Mouse (Mus musculus): ENCODE data around the gene Arhgef6. TPM values are rescaled to one million over a fixed set of nuclear protein-coding genes. Genes with fewer than 3 reads are reported as not detected.

Arhgef6 gene
- polyA plus RNA-seq, 1 experiment from 2014 or later: 4.4 TPM

DNA sequence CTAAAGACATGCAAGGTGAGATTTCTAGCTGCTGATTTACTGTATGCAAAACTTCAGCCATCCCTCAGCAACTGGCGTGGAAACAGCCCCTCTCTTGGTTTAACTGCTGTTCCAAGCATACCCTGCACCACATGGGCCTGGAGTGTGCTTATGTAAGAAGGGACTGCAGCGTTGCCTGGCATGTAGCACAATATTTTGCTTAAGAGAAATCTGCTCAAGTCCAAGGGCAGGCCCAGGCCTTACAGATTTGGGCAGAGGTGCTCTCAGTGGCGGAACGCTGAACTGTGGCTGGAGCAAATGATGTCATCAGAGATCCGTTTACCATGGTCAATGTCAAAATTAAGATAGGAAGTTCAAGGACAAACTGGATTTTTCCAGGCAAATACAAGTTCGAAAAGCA is 13.6 kb downstream of the Arhgef6 start:
- 69% methylated on average over 6 of the region's 6 CpGs for WGBS
- no peak overlapping the region for H3K27ac ChIP-seq (ENCODE audit: low read length)
- ATAC-seq (ENCODE audit: insufficient number of reproducible peaks, insufficient read depth, low FRiP score, low read depth): no peak
- no peak overlapping the region for H3K4me2 ChIP-seq (replicated peaks; ENCODE audit: low read depth, low read length)
- H3K36me3 ChIP-seq (ENCODE audit: control insufficient read depth, insufficient read depth, low read length): no peaks in the 10 kb centered on the region
- H3K4me3 ChIP-seq (ENCODE audit: low read depth, low read length): no peak overlapping the region
- no peaks in the 10 kb centered on the region for H3K9me3 ChIP-seq (ENCODE audit: control insufficient read depth, low read depth, low read length)
- no peaks in the 10 kb centered on the region for H3K4me1 ChIP-seq (ENCODE audit: control insufficient read depth, insufficient read depth, low read length)
- no peaks in the 10 kb centered on the region for H3K27me3 ChIP-seq (ENCODE audit: control insufficient read depth, insufficient read depth, low read length)
- no peak overlapping the region for H3K9ac ChIP-seq (replicated peaks; ENCODE audit: low read depth, low read length)

DNA sequence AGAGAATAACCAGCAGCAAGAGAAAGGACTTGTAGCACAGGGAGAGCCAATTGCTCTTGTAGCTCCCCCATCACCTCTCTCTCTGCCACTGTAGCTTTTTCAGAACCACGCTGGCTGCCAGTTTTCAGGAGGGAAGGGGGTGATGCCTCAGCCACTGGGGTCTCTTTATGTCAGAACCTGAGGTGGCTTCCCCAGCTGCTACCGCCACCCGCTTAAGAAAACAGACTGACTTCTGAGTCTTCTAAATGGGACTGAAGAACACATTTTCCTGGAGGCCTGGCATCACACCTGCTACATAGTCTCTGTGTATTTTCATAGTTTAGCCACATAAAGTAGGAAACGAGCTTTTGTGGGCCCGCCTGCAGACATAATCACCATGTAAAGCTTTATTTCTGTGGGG is 26.5 kb downstream of the Arhgef6 start:
- H3K36me3 ChIP-seq (ENCODE audit: control insufficient read depth, insufficient read depth, low read length): no peaks in the 10 kb centered on the region
- no peaks in the 10 kb centered on the region for H3K4me1 ChIP-seq (ENCODE audit: control insufficient read depth, insufficient read depth, low read length)
- H3K4me3 ChIP-seq (ENCODE audit: low read depth, low read length): no peak overlapping the region
- H3K27ac ChIP-seq (ENCODE audit: low read length): no peak overlapping the region
- 88% methylated on average over 5 of the region's 5 CpGs for WGBS
- H3K4me2 ChIP-seq (replicated peaks; ENCODE audit: low read depth, low read length): no peak overlapping the region
- ATAC-seq (ENCODE audit: insufficient number of reproducible peaks, insufficient read depth, low FRiP score, low read depth): no peak
- H3K9me3 ChIP-seq (ENCODE audit: control insufficient read depth, low read depth, low read length): no peaks in the 10 kb centered on the region
- no peaks in the 10 kb centered on the region for H3K27me3 ChIP-seq (ENCODE audit: control insufficient read depth, insufficient read depth, low read length)
- no peak overlapping the region for H3K9ac ChIP-seq (replicated peaks; ENCODE audit: low read depth, low read length)

DNA sequence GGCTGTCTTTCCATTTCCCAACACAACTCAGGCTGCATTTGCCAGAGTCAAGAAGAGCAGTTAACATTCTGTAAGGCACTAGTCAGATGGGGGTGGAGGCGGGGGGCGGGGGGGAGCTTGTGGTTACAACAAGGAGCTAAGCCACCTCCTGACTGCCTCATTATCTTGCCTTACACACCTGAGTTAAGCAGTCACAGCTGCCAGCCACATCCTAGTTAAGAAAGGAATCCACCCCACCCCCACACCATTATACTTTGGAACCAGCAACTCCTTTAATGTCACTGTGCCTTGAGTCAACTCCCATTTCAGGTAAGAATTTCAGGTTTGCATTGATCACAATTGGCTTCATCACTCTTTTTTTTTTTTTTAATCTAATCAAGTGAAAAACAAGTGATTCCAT is 28.5 kb downstream of the Arhgef6 start:
- Histone ChIP-seq H3K4me3 (ENCODE audit: low read depth, low read length) (no peak overlapping the region), H3K4me1 (ENCODE audit: control insufficient read depth, insufficient read depth, low read length) (no peaks in the 10 kb centered on the region), H3K4me2 (replicated peaks; ENCODE audit: low read depth, low read length) (no peak overlapping the region), H3K36me3 (ENCODE audit: control insufficient read depth, insufficient read depth, low read length) (no peaks in the 10 kb centered on the region), H3K9me3 (ENCODE audit: control insufficient read depth, low read depth, low read length) (no peaks in the 10 kb centered on the region), H3K9ac (replicated peaks; ENCODE audit: low read depth, low read length) (no peak overlapping the region), H3K27me3 (ENCODE audit: control insufficient read depth, insufficient read depth, low read length) (no peaks in the 10 kb centered on the region), H3K27ac (ENCODE audit: low read length) (no peak overlapping the region)
- no peak for ATAC-seq (ENCODE audit: insufficient number of reproducible peaks, insufficient read depth, low FRiP score, low read depth)
- WGBS: 73% methylated on average over 2 of the region's 2 CpGs

DNA sequence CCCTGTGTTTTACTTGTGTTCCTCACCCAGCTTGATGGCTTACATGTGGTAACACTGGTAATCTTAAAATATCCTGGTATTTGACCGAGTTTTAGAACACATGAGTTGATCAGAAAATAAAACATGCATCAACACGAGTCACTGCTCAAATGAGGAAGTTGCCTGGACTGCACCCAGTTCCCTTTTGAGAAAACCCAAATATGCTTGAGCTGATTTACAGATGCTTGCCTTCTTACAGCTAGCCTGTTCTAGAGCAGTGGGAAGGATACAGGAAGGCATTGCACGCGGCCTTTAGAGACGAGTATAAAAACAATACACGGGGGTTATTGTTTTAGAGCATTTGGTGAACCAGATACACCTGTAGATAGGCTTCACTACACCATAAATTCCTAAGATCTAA is 31.8 kb downstream of the Arhgef6 start:
- no peaks in the 10 kb centered on the region for H3K9me3 ChIP-seq (ENCODE audit: control insufficient read depth, low read depth, low read length)
- H3K27ac ChIP-seq (ENCODE audit: low read length): no peak overlapping the region
- no peaks in the 10 kb centered on the region for H3K4me1 ChIP-seq (ENCODE audit: control insufficient read depth, insufficient read depth, low read length)
- H3K4me3 ChIP-seq (ENCODE audit: low read depth, low read length): no peak overlapping the region
- 80% methylated on average over 6 of the region's 6 CpGs for WGBS
- ATAC-seq (ENCODE audit: insufficient number of reproducible peaks, insufficient read depth, low FRiP score, low read depth): no peak
- no peaks in the 10 kb centered on the region for H3K27me3 ChIP-seq (ENCODE audit: control insufficient read depth, insufficient read depth, low read length)
- no peaks in the 10 kb centered on the region for H3K36me3 ChIP-seq (ENCODE audit: control insufficient read depth, insufficient read depth, low read length)
- H3K4me2 ChIP-seq (replicated peaks; ENCODE audit: low read depth, low read length): no peak overlapping the region
- no peak overlapping the region for H3K9ac ChIP-seq (replicated peaks; ENCODE audit: low read depth, low read length)

DNA sequence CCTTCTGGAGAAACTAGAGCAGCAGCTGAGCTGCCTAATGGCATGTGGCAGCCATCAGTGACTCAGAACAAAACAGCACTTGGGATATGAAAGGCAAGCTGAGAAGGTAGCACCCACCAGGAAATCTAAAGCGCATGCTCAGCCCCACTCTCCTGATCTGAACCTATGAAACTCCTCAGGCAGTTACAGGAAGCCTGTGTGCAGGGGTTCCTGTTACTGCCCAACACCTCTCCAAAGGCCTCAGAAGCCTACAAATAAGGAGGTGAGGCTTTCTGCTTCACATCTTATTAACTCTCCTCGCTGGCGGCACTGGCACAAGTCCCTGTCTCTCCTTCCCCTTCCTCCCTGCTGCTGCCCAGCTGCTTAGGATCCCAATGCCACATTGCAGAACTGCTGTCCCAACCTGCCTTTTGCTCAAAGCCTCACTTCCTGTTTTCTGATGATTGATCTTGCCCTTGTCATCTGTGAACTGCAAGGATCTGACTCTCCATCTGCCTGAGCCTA is 33.7 kb downstream of the Arhgef6 start:
- no peak for ATAC-seq (ENCODE audit: insufficient number of reproducible peaks, insufficient read depth, low FRiP score, low read depth)
- 74% methylated on average over 3 of the region's 3 CpGs for WGBS
- H3K36me3 ChIP-seq (ENCODE audit: control insufficient read depth, insufficient read depth, low read length): no peaks in the 10 kb centered on the region

DNA sequence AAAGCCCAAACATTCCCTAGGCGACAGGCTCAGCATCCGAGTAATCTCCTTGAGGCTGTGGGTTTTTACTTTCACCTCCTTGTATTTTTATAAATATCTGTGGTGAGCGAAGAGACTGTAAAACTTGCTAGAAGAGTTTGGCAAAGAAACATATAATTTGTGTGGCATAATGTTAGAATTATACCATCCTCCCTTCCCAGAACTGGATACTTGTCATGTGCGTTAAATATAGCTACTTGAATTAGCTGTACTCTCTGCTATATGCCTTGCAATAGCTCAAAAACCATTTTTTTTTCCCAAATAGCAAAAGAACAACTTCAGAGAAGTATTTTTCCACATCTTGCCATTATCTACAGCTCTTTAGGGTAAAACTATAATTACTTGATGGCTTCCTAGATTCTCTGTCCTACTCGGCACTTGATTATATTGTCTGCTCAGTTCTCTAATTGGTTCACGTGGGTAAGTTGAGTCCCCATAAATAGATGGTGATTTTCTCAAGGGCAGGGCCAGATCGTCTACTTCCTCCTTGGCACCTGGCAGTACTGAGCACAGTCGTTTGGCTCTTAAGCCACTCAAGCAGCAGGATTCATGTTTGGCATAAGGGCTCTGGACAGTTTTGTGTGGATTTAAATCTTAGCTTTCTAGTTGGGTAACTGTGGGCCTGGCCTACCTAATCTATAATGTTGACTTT is 35.2 kb downstream of the Arhgef6 start:
- no peak for ATAC-seq (ENCODE audit: insufficient number of reproducible peaks, insufficient read depth, low FRiP score, low read depth)
- Histone ChIP-seq H3K36me3 (ENCODE audit: control insufficient read depth, insufficient read depth, low read length) (no peaks in the 10 kb centered on the region), H3K27ac (ENCODE audit: low read length) (no peak overlapping the region), H3K4me3 (ENCODE audit: low read depth, low read length) (no peak overlapping the region), H3K9ac (replicated peaks; ENCODE audit: low read depth, low read length) (no peak overlapping the region), H3K9me3 (ENCODE audit: control insufficient read depth, low read depth, low read length) (no peaks in the 10 kb centered on the region), H3K4me1 (ENCODE audit: control insufficient read depth, insufficient read depth, low read length) (no peaks in the 10 kb centered on the region), H3K4me2 (replicated peaks; ENCODE audit: low read depth, low read length) (no peak overlapping the region), H3K27me3 (ENCODE audit: control insufficient read depth, insufficient read depth, low read length) (no peaks in the 10 kb centered on the region)
- 72% methylated on average over 8 of the region's 8 CpGs for WGBS

More for the DNA sequence above, 33.7 kb downstream of the Arhgef6 start:
- Histone ChIP-seq H3K27me3 (ENCODE audit: control insufficient read depth, insufficient read depth, low read length) (no peaks in the 10 kb centered on the region), H3K9ac (replicated peaks; ENCODE audit: low read depth, low read length) (no peak overlapping the region), H3K27ac (ENCODE audit: low read length) (no peak overlapping the region), H3K4me2 (replicated peaks; ENCODE audit: low read depth, low read length) (no peak overlapping the region), H3K4me1 (ENCODE audit: control insufficient read depth, insufficient read depth, low read length) (no peaks in the 10 kb centered on the region), H3K9me3 (ENCODE audit: control insufficient read depth, low read depth, low read length) (no peaks in the 10 kb centered on the region), H3K4me3 (ENCODE audit: low read depth, low read length) (no peak overlapping the region)

DNA sequence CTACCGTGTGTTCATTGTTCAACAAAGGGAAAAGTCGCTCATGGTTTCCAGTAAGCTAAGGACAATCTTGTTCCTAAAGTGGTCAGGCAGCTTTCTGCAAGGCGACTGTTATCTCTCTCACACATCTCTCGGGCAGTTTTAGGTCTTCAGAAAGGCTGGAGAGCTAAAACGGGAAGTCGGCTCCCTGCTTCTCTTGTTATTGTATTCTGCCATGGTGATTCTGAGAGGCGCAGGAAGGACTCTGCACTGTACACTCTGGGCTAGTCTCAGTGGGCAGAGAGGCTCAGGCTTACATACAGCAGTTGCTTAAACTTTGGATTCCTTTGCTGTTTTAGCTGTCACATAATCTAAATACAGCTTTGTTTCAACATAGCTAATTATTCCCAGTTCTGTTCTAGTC is 39.6 kb downstream of the Arhgef6 start:
- Histone ChIP-seq H3K27me3 (ENCODE audit: control insufficient read depth, insufficient read depth, low read length) (no peaks in the 10 kb centered on the region), H3K4me1 (ENCODE audit: control insufficient read depth, insufficient read depth, low read length) (no peaks in the 10 kb centered on the region), H3K36me3 (ENCODE audit: control insufficient read depth, insufficient read depth, low read length) (no peaks in the 10 kb centered on the region), H3K27ac (ENCODE audit: low read length) (no peak overlapping the region), H3K4me3 (ENCODE audit: low read depth, low read length) (no peak overlapping the region), H3K4me2 (replicated peaks; ENCODE audit: low read depth, low read length) (no peak overlapping the region), H3K9me3 (ENCODE audit: control insufficient read depth, low read depth, low read length) (no peaks in the 10 kb centered on the region), H3K9ac (replicated peaks; ENCODE audit: low read depth, low read length) (no peak overlapping the region)
- WGBS: 51% methylated on average over 7 of the region's 7 CpGs
- no peak for ATAC-seq (ENCODE audit: insufficient number of reproducible peaks, insufficient read depth, low FRiP score, low read depth)

DNA sequence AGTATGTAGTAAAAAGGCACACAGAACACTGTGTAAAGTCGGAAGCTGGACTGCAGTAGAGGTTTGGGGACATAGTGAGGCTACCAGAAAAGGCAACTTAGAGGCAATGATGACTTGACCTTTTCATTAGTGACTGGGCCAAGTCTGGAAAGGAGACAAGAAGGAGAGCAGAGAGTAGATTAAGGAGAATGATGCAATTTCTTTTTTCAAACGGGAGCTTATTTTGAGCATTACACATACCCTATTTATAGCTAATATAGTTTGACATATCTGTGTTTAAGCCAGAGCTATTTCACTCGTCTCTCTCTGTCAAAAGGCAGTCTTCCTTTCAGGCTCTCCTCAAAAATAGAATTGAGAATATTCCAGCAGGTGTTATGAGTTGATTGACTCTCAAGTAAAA is 50.1 kb downstream of the Arhgef6 start:
- Histone ChIP-seq H3K27ac (ENCODE audit: low read length) (no peak overlapping the region), H3K4me2 (replicated peaks; ENCODE audit: low read depth, low read length) (no peak overlapping the region), H3K36me3 (ENCODE audit: control insufficient read depth, insufficient read depth, low read length) (no peaks in the 10 kb centered on the region), H3K4me1 (ENCODE audit: control insufficient read depth, insufficient read depth, low read length) (no peaks in the 10 kb centered on the region), H3K27me3 (ENCODE audit: control insufficient read depth, insufficient read depth, low read length) (no peaks in the 10 kb centered on the region), H3K9me3 (ENCODE audit: control insufficient read depth, low read depth, low read length) (no peaks in the 10 kb centered on the region), H3K9ac (replicated peaks; ENCODE audit: low read depth, low read length) (no peak overlapping the region), H3K4me3 (ENCODE audit: low read depth, low read length) (no peak overlapping the region)
- ATAC-seq (ENCODE audit: insufficient number of reproducible peaks, insufficient read depth, low FRiP score, low read depth): no peak
- 64% methylated on average over 3 of the region's 3 CpGs for WGBS

DNA sequence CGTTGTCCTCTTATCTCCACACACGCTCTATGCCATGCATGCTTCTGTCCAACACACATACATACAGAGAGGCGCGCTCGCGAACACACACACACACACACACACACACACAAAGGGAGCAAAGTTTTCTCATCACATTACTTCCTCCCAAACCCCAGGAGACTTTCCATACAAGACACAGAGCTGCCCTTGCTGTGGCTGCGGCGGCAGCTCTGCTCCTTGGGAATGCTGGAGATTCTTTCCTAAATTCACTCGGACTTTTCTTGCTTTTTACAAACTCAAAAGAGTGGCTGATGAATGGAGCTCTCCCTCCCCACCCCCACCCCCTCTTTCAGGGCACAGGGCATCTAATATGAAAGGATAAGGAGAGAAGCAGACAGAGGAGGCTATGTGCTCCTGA is 52.2 kb downstream of the Arhgef6 start:
- H3K27ac ChIP-seq (ENCODE audit: low read length): no peak overlapping the region
- ATAC-seq (ENCODE audit: insufficient number of reproducible peaks, insufficient read depth, low FRiP score, low read depth): no peak
- WGBS: 64% methylated on average over 9 of the region's 9 CpGs

More for the DNA sequence above, 52.2 kb downstream of the Arhgef6 start:
- H3K4me1 ChIP-seq (ENCODE audit: control insufficient read depth, insufficient read depth, low read length): no peaks in the 10 kb centered on the region
- no peaks in the 10 kb centered on the region for H3K27me3 ChIP-seq (ENCODE audit: control insufficient read depth, insufficient read depth, low read length)
- H3K4me2 ChIP-seq (replicated peaks; ENCODE audit: low read depth, low read length): no peak overlapping the region
- no peak overlapping the region for H3K4me3 ChIP-seq (ENCODE audit: low read depth, low read length)
- H3K36me3 ChIP-seq (ENCODE audit: control insufficient read depth, insufficient read depth, low read length): no peaks in the 10 kb centered on the region
- no peak overlapping the region for H3K9ac ChIP-seq (replicated peaks; ENCODE audit: low read depth, low read length)
- H3K9me3 ChIP-seq (ENCODE audit: control insufficient read depth, low read depth, low read length): no peaks in the 10 kb centered on the region
